ENCODE assay signal across 8 mouse cellular contexts in the genomic region with DNA sequence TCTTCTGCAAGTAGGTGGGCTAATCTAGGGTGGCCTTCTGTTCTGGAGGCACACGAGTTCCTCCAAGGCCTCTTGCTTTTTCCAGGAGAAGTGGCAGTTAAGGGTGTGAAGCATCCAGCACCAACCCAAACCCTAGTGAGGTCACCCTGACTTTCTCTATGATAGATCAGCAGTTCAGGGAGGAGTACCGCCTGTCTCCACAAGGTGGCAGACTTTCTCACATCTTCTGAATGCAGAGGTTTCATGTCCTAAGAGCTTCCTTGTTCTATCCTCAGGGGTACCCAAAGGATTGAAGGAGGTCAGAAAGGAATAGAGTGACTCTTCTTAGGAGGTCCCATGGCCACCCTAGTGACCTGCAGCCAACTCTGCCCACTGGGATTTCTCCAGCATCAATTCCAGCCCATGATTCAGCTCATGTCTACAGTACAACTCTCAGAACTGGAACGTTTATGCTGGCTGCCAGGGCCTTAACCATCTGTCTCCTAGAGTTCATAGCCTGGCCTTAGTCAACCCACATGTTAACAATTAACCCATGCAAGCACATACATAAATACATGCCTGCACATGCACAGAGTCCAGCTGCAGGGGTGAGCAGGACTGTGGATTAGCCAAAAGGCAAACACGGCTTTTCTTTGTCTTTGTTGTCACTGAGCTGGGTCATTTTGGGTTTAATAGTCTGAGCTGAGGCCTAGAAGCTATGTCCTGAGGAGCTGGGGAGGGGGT. TPM values are rescaled to one million over a fixed set of nuclear protein-coding genes. Genes with fewer than 3 reads are reported as not detected.
DNase-seq lines count a peak whose midpoint lies in the region; ATAC-seq and TF ChIP-seq lines count a peak whose summit lies in the region.

No protein-coding gene starts in this region.

- no peak overlapping the region for H3K9ac ChIP-seq in forebrain, embryonic 13.5 days
- H3K9ac ChIP-seq in hindbrain, embryonic 12.5 days: no peak overlapping the region

- peak; percentile 52 to 87 for DNase-seq in heart, adult 18-20 months
- DNase-seq in heart, postnatal 25 days (ENCODE audit: low spot score): no peak
- DNase-seq in brain, embryonic 14.5 days (ENCODE audit: low read depth): peak; percentile 85
- DNase-seq in layer of hippocampus, postnatal 36 days: peak; percentile 61 to 70
- peak; percentile 84 for DNase-seq in mesoderm, embryonic 11.5 days (ENCODE audit: low read depth, low spot score)
- peak; percentile 21 to 43 for DNase-seq in spleen, adult 2 months (ENCODE audit: low read depth in 1 of 2, low spot score in 2 of 2)

- H3K27ac ChIP-seq in forebrain, embryonic 13.5 days: no peak overlapping the region
- no peak overlapping the region for H3K27ac ChIP-seq in hindbrain, embryonic 12.5 days
- H3K27ac ChIP-seq in spleen, adult 2 months (ENCODE audit: insufficient read depth, low read length): no peak overlapping the region

- H3K4me2 ChIP-seq in forebrain, embryonic 13.5 days: no peak overlapping the region
- no peak overlapping the region for H3K4me2 ChIP-seq in hindbrain, embryonic 12.5 days (replicated peaks)

- intact Hi-C loops in heart, postnatal 25 days (cut with DNase I): loop anchor here (1.0 to 5.0 kb wide), 3 partner anchors 77 to 250 kb away; no protein-coding TSS in a partner anchor

- ATAC-seq in forebrain, embryonic 13.5 days: peak; percentile 6; the same call in 1 of the 2 replicates
- 0 out of 2 replicates have a peak, but pooled peaks have one; percentile 9 for ATAC-seq in hindbrain, embryonic 12.5 days (ENCODE audit: low FRiP score)

- no peaks in the 10 kb centered on the region for H3K27me3 ChIP-seq in forebrain, embryonic 13.5 days
- H3K27me3 ChIP-seq in hindbrain, embryonic 12.5 days: no peaks in the 10 kb centered on the region; the same call in 1 of the 2 replicates
- no peaks in the 10 kb centered on the region for H3K27me3 ChIP-seq in spleen, adult 2 months (ENCODE audit: control insufficient read depth, insufficient read depth, low read length)

- H3K4me1 ChIP-seq in forebrain, embryonic 13.5 days: peaks cover 43% of the 10 kb centered on the region
- peaks cover 1% of the 10 kb centered on the region; the same call in 1 of the 2 replicates for H3K4me1 ChIP-seq in hindbrain, embryonic 12.5 days
- H3K4me1 ChIP-seq in spleen, adult 2 months (ENCODE audit: control insufficient read depth, insufficient read depth, insufficient read length): no peaks in the 10 kb centered on the region

- TF ChIP-seq CTCF in brain, embryonic 14.5 days (IDR thresholded peaks at IDR 0.05; ENCODE audit: borderline replicate concordance, extremely low read depth, insufficient read depth, insufficient read length): peak; percentile 82; the same call in 1 of the 2 replicates
- peak; percentile 65; the same call in 1 of the 2 replicates for TF ChIP-seq CTCF in spleen, adult 2 months (IDR thresholded peaks at IDR 0.05; ENCODE audit: extremely low read depth, insufficient read depth, insufficient read length, insufficient replicate concordance)

- H3K36me3 ChIP-seq in forebrain, embryonic 13.5 days (ENCODE audit: poor library complexity, severe bottlenecking): no peaks in the 10 kb centered on the region
- no peaks in the 10 kb centered on the region for H3K36me3 ChIP-seq in hindbrain, embryonic 12.5 days
- H3K36me3 ChIP-seq in spleen, adult 2 months (ENCODE audit: control insufficient read depth, insufficient read depth, low read length): no peaks in the 10 kb centered on the region

- H3K4me3 ChIP-seq in forebrain, embryonic 13.5 days: no peak overlapping the region
- no peak overlapping the region for H3K4me3 ChIP-seq in hindbrain, embryonic 12.5 days
- H3K4me3 ChIP-seq in spleen, adult 2 months (ENCODE audit: extremely low read depth, insufficient read depth, insufficient read length): no peak overlapping the region

- no peak for TF ChIP-seq POLR2A in brain, embryonic 14.5 days (IDR thresholded peaks at IDR 0.05; ENCODE audit: borderline replicate concordance, extremely low read depth, insufficient read depth, insufficient read length, poor library complexity, severe bottlenecking)
- no peak for TF ChIP-seq POLR2A in spleen, adult 2 months (IDR thresholded peaks at IDR 0.05; ENCODE audit: low read depth, low read length)

- H3K9me3 ChIP-seq in forebrain, embryonic 13.5 days (replicated peaks): no peaks in the 10 kb centered on the region
- no peaks in the 10 kb centered on the region for H3K9me3 ChIP-seq in hindbrain, embryonic 12.5 days (replicated peaks)

- 34% methylated on average over 4 of the region's 4 CpGs for WGBS in forebrain, embryonic 13.5 days
- WGBS in hindbrain, embryonic 12.5 days: 35% methylated on average over 4 of the region's 4 CpGs
- 49% methylated on average over 4 of the region's 4 CpGs for whole genome bisulfite sequencing in spleen, adult 2 months

RNA-seq across cellular contexts. Expression of a gene that starts 22.8 kb away (rescaled TPM):
- total RNA-seq in heart, adult 18-20 months (2021): 100 to 1,000 TPM in 1 of 2 experiments, 10 to 100 TPM in 1; 97.0 to 109 TPM
- total RNA-seq in heart, postnatal 25 days (2021): 10 to 100 TPM; 73.5 to 76.8 TPM
- polyA plus RNA-seq in brain, embryonic 14.5 days (2012; rRNA removed): 8.0 and 10.5 TPM in 2 replicates
- polyA plus RNA-seq in forebrain, embryonic 13.5 days (2015; fragmentation: Nextera tagmentation; extraction: Ambion mirVana): 29.1 and 30.6 TPM in 2 replicates
- 23.3 and 31.2 TPM in 2 replicates for polyA plus RNA-seq in hindbrain, embryonic 12.5 days (2016; fragmentation: Nextera tagmentation; extraction: Ambion mirVana)
- total RNA-seq in layer of hippocampus, postnatal 36 days (2021): 10 to 100 TPM; 48.7 to 52.6 TPM
- 10.2 and 10.3 TPM in 2 replicates for polyA plus RNA-seq in spleen, adult 2 months (2012; rRNA removed)

RNA-seq across cellular contexts. Expression of a gene that starts 26.9 kb away (rescaled TPM):
- total RNA-seq in heart, adult 18-20 months (2021): not detected
- total RNA-seq in heart, postnatal 25 days (2021): not detected
- polyA plus RNA-seq in brain, embryonic 14.5 days (2012; rRNA removed): 13.9 and 69.3 TPM in 2 replicates
- polyA plus RNA-seq in forebrain, embryonic 13.5 days (2015; fragmentation: Nextera tagmentation; extraction: Ambion mirVana): 77.6 and 83.4 TPM in 2 replicates
- polyA plus RNA-seq in hindbrain, embryonic 12.5 days (2016; fragmentation: Nextera tagmentation; extraction: Ambion mirVana): 0.27 TPM in 1 of 2 replicates, not detected in the other
- 10 to 100 TPM; 17.6 to 19.3 TPM for total RNA-seq in layer of hippocampus, postnatal 36 days (2021)
- polyA plus RNA-seq in spleen, adult 2 months (2012; rRNA removed): not detected in 2 replicates

Comparison
In these comparisons a context has a peak if more than half of its experiments do, and no peak if none do; other contexts are left out.
1. RNA of a gene that starts 26.9 kb away (polyA plus RNA-seq): 77.6 to 83.4 TPM in forebrain, embryonic 13.5 days and 13.9 to 69.3 TPM in brain, embryonic 14.5 days; 0.27 TPM in hindbrain, embryonic 12.5 days and not detected in spleen, adult 2 months; every median in the first group is over 10 times any median in the second.